22 mouse cellular contexts compared by ENCODE assay signal in the genomic region with DNA sequence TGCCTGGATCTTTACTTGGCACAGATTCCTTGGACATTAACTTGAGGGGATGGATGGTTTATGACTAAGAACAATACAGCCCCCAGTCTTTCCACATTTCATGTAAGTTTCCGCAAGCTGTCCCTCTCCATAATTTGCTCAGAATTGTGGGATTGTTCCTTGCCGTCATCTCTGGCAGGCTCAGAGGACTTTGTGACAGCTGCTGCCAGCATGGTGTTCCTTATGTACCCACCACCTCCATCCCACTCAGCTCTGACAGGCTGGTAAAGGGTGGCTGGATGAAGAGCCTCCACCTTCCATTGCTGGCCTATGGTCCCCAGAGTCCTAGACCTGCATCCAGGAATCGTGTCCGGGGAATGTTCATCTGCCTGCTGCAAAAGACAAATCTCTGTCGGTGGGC.
A peak's percentile ranks its signal among the peaks of the same experiment; 100 is the strongest.
DNase-seq lines count a peak whose midpoint lies in the region; ATAC-seq and TF ChIP-seq lines count a peak whose summit lies in the region.
"Had no signal": no experiment of that assay in that cellular context is flagged by ENCODE, and none has a peak within 500 bp of the region (broad histone marks: within the 10 kb centered on the region; RNA-seq: fewer than 3 reads in every experiment).

No protein-coding gene starts in this region.

- no peak overlapping the region for H3K9ac ChIP-seq in liver, embryonic 11.5 days (ENCODE audit: low read depth, low read length)
- H3K9ac ChIP-seq: embryonic facial prominence, embryonic 13.5 days; liver, embryonic 12.5 days; midbrain, embryonic 15.5 days; neural tube, embryonic 15.5 days had no signal

- no peak overlapping the region for H3K4me2 ChIP-seq in liver, embryonic 11.5 days
- H3K4me2 ChIP-seq: embryonic facial prominence, embryonic 13.5 days; liver, embryonic 12.5 days; midbrain, embryonic 15.5 days; neural tube, embryonic 15.5 days had no signal

- intact Hi-C loops in left cerebral cortex, postnatal 36 days (cut with DNase I), result no loop called here
- intact Hi-C loops in left cerebral cortex, postnatal 10 days (cut with DNase I), result no loop called here
- intact Hi-C loops in left cerebral cortex, postnatal 4 days (cut with DNase I), result no loop called here

- WGBS in liver, embryonic 11.5 days, result 81% methylated on average over 5 of the region's 5 CpGs

- no peaks in the 10 kb centered on the region for H3K9me3 ChIP-seq in liver, embryonic 11.5 days (ENCODE audit: control insufficient read depth, low read length)
- H3K9me3 ChIP-seq: embryonic facial prominence, embryonic 13.5 days; heart, embryonic 10.5 days; liver, embryonic 12.5 days; midbrain, embryonic 15.5 days; neural tube, embryonic 15.5 days had no signal

- peak overlapping the region; percentile 88 for H3K27ac ChIP-seq in layer of hippocampus, adult 2 months
- no peak overlapping the region for H3K27ac ChIP-seq in liver, embryonic 11.5 days (ENCODE audit: low read depth, low read length)
- H3K27ac ChIP-seq: embryonic facial prominence, embryonic 13.5 days; heart, embryonic 10.5 days; liver, embryonic 12.5 days; midbrain, embryonic 15.5 days; neural tube, embryonic 15.5 days; stomach, postnatal 0 days had no signal

- peak; percentile 35 to 41 for DNase-seq in frontal cortex, adult 2 months (ENCODE audit: extremely low spot score in 1 of 2, low spot score in 1 of 2)
- DNase-seq in frontal cortex, postnatal 25 days (ENCODE audit: low spot score in 2 of 2), result no peak
- DNase-seq in left cerebral cortex, postnatal 36 days (ENCODE audit: low spot score in 2 of 2), result peak; percentile 29 to 30
- no peak for DNase-seq in left cerebral cortex, postnatal 10 days (ENCODE audit: extremely low spot score in 1 of 2, low spot score in 2 of 2)
- peak; percentile 60 to 73 for DNase-seq in layer of hippocampus, adult 2 months (ENCODE audit: low spot score in 2 of 2)
- peak; percentile 22 for DNase-seq in left cerebral cortex, postnatal 4 days
- DNase-seq in liver, embryonic 11.5 days (ENCODE audit: low spot score), result no peak
- no peak for DNase-seq in thymus, postnatal 14 days
- DNase-seq: cerebellum, adult 9-11 months; kidney, adult 2 months; kidney, postnatal 25 days; lung, adult 2 months; lung, postnatal 36 days; thymus, postnatal 36 days had no signal

- no peaks in the 10 kb centered on the region for H3K4me1 ChIP-seq in liver, embryonic 11.5 days (replicated peaks; ENCODE audit: control insufficient read depth, insufficient read depth, low read length)
- H3K4me1 ChIP-seq: embryonic facial prominence, embryonic 13.5 days; liver, embryonic 12.5 days; midbrain, embryonic 15.5 days; neural tube, embryonic 15.5 days had no signal

- H3K27me3 ChIP-seq in liver, embryonic 11.5 days (replicated peaks; ENCODE audit: control insufficient read depth, insufficient read depth, low read length), result no peaks in the 10 kb centered on the region
- H3K27me3 ChIP-seq: embryonic facial prominence, embryonic 13.5 days; liver, embryonic 12.5 days; midbrain, embryonic 15.5 days; neural tube, embryonic 15.5 days had no signal

- ATAC-seq in liver, embryonic 11.5 days (replicated peaks; ENCODE audit: low FRiP score), result no peak
- ATAC-seq: forebrain, embryonic 16.5 days; inflammation-experienced regulatory T-cells, adult 6 months; liver, embryonic 12.5 days; midbrain, embryonic 15.5 days had no signal

- H3K4me3 ChIP-seq in layer of hippocampus, adult 2 months, result no peak overlapping the region
- no peak overlapping the region for H3K4me3 ChIP-seq in liver, embryonic 11.5 days (ENCODE audit: low read depth, low read length)
- H3K4me3 ChIP-seq: embryonic facial prominence, embryonic 13.5 days; heart, embryonic 10.5 days; liver, embryonic 12.5 days; midbrain, embryonic 15.5 days; neural tube, embryonic 15.5 days had no signal

- no peak for TF ChIP-seq CTCF in layer of hippocampus, adult 2 months (conservative IDR thresholded peaks at IDR 0.05)

- H3K36me3 ChIP-seq in liver, embryonic 11.5 days (ENCODE audit: control insufficient read depth, insufficient read depth, low read length), result no peaks in the 10 kb centered on the region
- H3K36me3 ChIP-seq: embryonic facial prominence, embryonic 13.5 days; heart, embryonic 10.5 days; liver, embryonic 12.5 days; midbrain, embryonic 15.5 days; neural tube, embryonic 15.5 days had no signal

Comparison
In these comparisons a context has a peak if more than half of its experiments do, and no peak if none do; other contexts are left out.
1. DNase-seq: peak in frontal cortex, adult 2 months (2 of 2), left cerebral cortex, postnatal 36 days (2 of 2), layer of hippocampus, adult 2 months (2 of 2) and left cerebral cortex, postnatal 4 days (single experiment); none in frontal cortex, postnatal 25 days (0 of 2), left cerebral cortex, postnatal 10 days (0 of 2), liver, embryonic 11.5 days (single experiment) and thymus, postnatal 14 days (single experiment).